Mouse (Mus musculus) heart, postnatal 0 days (tissue): ENCODE measurements around the gene Trappc6a.

Experiments used
- CTCF ChIP-seq: IDR thresholded peaks from 2 replicates; pipeline ENCODE4 v1.5.1; 2016; ENCODE audit warnings: antibody characterized with exemption, control low read depth, low read depth
- EP300 ChIP-seq: IDR thresholded peaks from 2 replicates; pipeline ENCODE4 v1.6.1; 2016; ENCODE audit warnings: antibody characterized with exemption, low read depth

DNA sequence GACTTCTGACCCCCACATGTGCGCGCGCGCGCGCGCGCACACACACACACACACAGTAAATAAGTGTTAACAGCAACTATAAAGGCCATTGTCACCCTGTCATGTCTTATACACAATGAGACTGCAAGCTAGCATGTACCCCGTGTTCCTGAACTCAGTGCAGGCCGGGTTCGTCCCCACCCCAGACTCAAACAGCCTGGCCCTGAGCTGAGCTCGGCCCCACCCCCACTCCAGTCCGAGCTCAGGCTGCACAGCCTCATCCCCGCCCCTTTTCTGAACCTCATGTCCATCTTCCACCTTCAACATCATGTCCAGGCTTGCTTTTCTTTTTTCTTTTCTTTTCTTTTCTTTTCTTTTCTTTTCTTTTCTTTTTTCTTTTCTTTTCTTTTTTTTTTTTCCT lies 37.9 kb upstream of the Trappc6a start:
- TF ChIP-seq CTCF (no peak), EP300 (no peak)
